Mouse (Mus musculus) neural tube, embryonic 13.5 days (tissue): ENCODE data around the gene Ppox. TPM values are rescaled to one million over a fixed set of nuclear protein-coding genes. Genes with fewer than 3 reads are reported as not detected.

Source experiments
- ATAC-seq: fragments of 200-750 bp; cut with Nextera tagmentation; 2 replicates; pipeline ENCODE4 v1.8.0; 2017; ENCODE audit warnings: low read depth, mild to moderate bottlenecking, moderate TSS enrichment, moderate library complexity
- H3K27ac ChIP-seq: fragments of 300-500 bp; sonication (generic); replicated peaks from 2 replicates; pipeline ENCODE4 v1.5.1; 2015; ENCODE audit warnings: moderate library complexity, mild to moderate bottlenecking, inconsistent platforms
- H3K27me3 ChIP-seq: fragments of 300-500 bp; sonication (generic); 2 replicates; pipeline ENCODE4 v1.6.1; 2015; ENCODE audit warnings: mild to moderate bottlenecking, inconsistent platforms
- H3K36me3 ChIP-seq: fragments of 300-500 bp; sonication (generic); 2 replicates; pipeline ENCODE4 v1.6.1; 2015; ENCODE audit warnings: mild to moderate bottlenecking, inconsistent platforms
- H3K4me1 ChIP-seq: fragments of 300-500 bp; sonication (generic); replicated peaks from 2 replicates; pipeline ENCODE4 v1.6.1; 2015; ENCODE audit warnings: inconsistent platforms
- H3K4me2 ChIP-seq: fragments of 300-500 bp; sonication (generic); 2 replicates; pipeline ENCODE4 v1.6.1; 2015; ENCODE audit warnings: inconsistent platforms, mild to moderate bottlenecking, moderate library complexity
- H3K4me3 ChIP-seq: fragments of 300-500 bp; sonication (generic); 2 replicates; pipeline ENCODE4 v1.5.1; 2015; ENCODE audit warnings: mild to moderate bottlenecking, inconsistent platforms
- H3K9ac ChIP-seq: fragments of 300-500 bp; sonication (generic); 2 replicates; pipeline ENCODE4 v1.6.1; 2015; ENCODE audit warnings: moderate library complexity, mild to moderate bottlenecking, inconsistent platforms
- H3K9me3 ChIP-seq: fragments of 300-500 bp; sonication (generic); 2 replicates; pipeline ENCODE4 v1.6.1; 2016; ENCODE audit warnings: inconsistent platforms
- WGBS: fragments of 180-500 bp; shearing (Covaris S2); methylation state at CpG from one replicate; pipeline ENCODE4 v1.1.7; 2015; 5-methylcytosine and 5-hydroxymethylcytosine counted together
- polyA plus RNA-seq: library from polyadenylated mRNA; unstranded; fragments of >200 nt; fragmentation: Nextera tagmentation; extraction: Ambion mirVana; gene quantifications from 2 replicates; pipeline ENCODE4 v1.2.1, GENCODE M21; 2015

Gene Ppox
- polyA plus RNA-seq, 1 experiment from 2014 or later: 47.2 TPM

GRCm38 (mm10) chr1:171232800-171233730 is 47.9 kb downstream of the Ppox start:
- Histone ChIP-seq H3K36me3 (peaks cover 50% of the 10 kb centered on the region), H3K9me3 (no peaks in the 10 kb centered on the region), H3K4me2 (no peak overlapping the region), H3K4me1 (no peaks in the 10 kb centered on the region), H3K9ac (no peak overlapping the region), H3K27me3 (no peaks in the 10 kb centered on the region), H3K27ac (no peak overlapping the region), H3K4me3 (no peak overlapping the region)
- WGBS: 87% methylated on average over 12 of the region's 12 CpGs
- no peak for ATAC-seq

- WGBS: 88% methylated on average over 5 of the region's 5 CpGs
- H3K27me3 ChIP-seq: no peaks in the 10 kb centered on the region
- H3K4me2 ChIP-seq: no peak overlapping the region
Observed at GRCm38 (mm10) chr1:171232348-171232747, 48.6 kb downstream of the Ppox start.

GRCm38 (mm10) chr1:171231844-171232243 is 49.1 kb downstream of the Ppox start:
- 76% methylated on average over 4 of the region's 4 CpGs for WGBS
- Histone ChIP-seq H3K9ac (no peak overlapping the region), H3K36me3 (peaks cover 38% of the 10 kb centered on the region), H3K4me2 (no peak overlapping the region), H3K27ac (no peak overlapping the region), H3K9me3 (no peaks in the 10 kb centered on the region), H3K4me3 (no peak overlapping the region), H3K4me1 (no peaks in the 10 kb centered on the region), H3K27me3 (no peaks in the 10 kb centered on the region)
- ATAC-seq: no peak

More at GRCm38 (mm10) chr1:171232348-171232747, 48.6 kb downstream of the Ppox start:
- Histone ChIP-seq H3K27ac (no peak overlapping the region), H3K4me3 (no peak overlapping the region), H3K36me3 (peaks cover 43% of the 10 kb centered on the region), H3K4me1 (no peaks in the 10 kb centered on the region), H3K9ac (no peak overlapping the region), H3K9me3 (no peaks in the 10 kb centered on the region)
- no peak for ATAC-seq

- Histone ChIP-seq H3K9me3 (no peaks in the 10 kb centered on the region), H3K27me3 (no peaks in the 10 kb centered on the region), H3K36me3 (peaks cover 21% of the 10 kb centered on the region), H3K4me2 (no peak overlapping the region), H3K4me3 (no peak overlapping the region), H3K27ac (no peak overlapping the region), H3K9ac (no peak overlapping the region), H3K4me1 (no peaks in the 10 kb centered on the region)
- 62% methylated on average over 3 of the region's 3 CpGs for WGBS
- no peak for ATAC-seq
Observed at GRCm38 (mm10) chr1:171230215-171230614, 50.8 kb downstream of the Ppox start.

GRCm38 (mm10) chr1:171229750-171230149 is 51.2 kb downstream of the Ppox start:
- Histone ChIP-seq H3K27me3 (no peaks in the 10 kb centered on the region), H3K4me1 (no peaks in the 10 kb centered on the region), H3K36me3 (peaks cover 17% of the 10 kb centered on the region), H3K27ac (no peak overlapping the region), H3K4me3 (no peak overlapping the region), H3K9ac (no peak overlapping the region), H3K4me2 (no peak overlapping the region), H3K9me3 (no peaks in the 10 kb centered on the region)
- 58% methylated on average over 6 of the region's 6 CpGs for WGBS
- ATAC-seq: no peak

GRCm38 (mm10) chr1:171227879-171228278 is 53.1 kb downstream of the Ppox start:
- no peaks in the 10 kb centered on the region for H3K27me3 ChIP-seq
- ATAC-seq: no peak

GRCm38 (mm10) chr1:171226780-171227179 is 54.2 kb downstream of the Ppox start:
- no peaks in the 10 kb centered on the region for H3K27me3 ChIP-seq
- no peak for ATAC-seq
- no peaks in the 10 kb centered on the region for H3K36me3 ChIP-seq
- peaks cover 6% of the 10 kb centered on the region for H3K4me1 ChIP-seq
- H3K4me2 ChIP-seq: no peak overlapping the region
- WGBS: 53% methylated on average over 4 of the region's 4 CpGs
- H3K4me3 ChIP-seq: no peak overlapping the region
- no peak overlapping the region for H3K9ac ChIP-seq
- no peak overlapping the region for H3K27ac ChIP-seq
- no peaks in the 10 kb centered on the region for H3K9me3 ChIP-seq

More at GRCm38 (mm10) chr1:171227879-171228278, 53.1 kb downstream of the Ppox start:
- Histone ChIP-seq H3K9me3 (no peaks in the 10 kb centered on the region), H3K9ac (no peak overlapping the region), H3K4me2 (no peak overlapping the region), H3K36me3 (no peaks in the 10 kb centered on the region), H3K4me3 (no peak overlapping the region), H3K27ac (no peak overlapping the region), H3K4me1 (0 out of 2 replicates have a peak, but pooled peaks cover 3% of the 10 kb centered on the region)
- 85% methylated on average over 1 of the region's 1 CpGs for WGBS

Other genes starting within 250 kb of the Ppox start
- gene Fcgr3, start 216.3 kb downstream of the Ppox start, polyA plus RNA-seq: 9.0 and 10.9 TPM in 2 replicates
- gene Cfap126, start 167.3 kb downstream of the Ppox start, polyA plus RNA-seq: 2.8 and 2.9 TPM in 2 replicates
- gene Sdhc, start 130.6 kb downstream of the Ppox start, polyA plus RNA-seq: 278 and 279 TPM in 2 replicates
- gene Mpz, start 130.5 kb downstream of the Ppox start, polyA plus RNA-seq: 20.7 and 25.7 TPM in 2 replicates
- 13.9 and 18.4 TPM in 2 replicates for gene Pcp4l1, start 84.9 kb downstream of the Ppox start, polyA plus RNA-seq
- gene Nr1i3, start 67.2 kb downstream of the Ppox start, polyA plus RNA-seq: 0.22 and 0.25 TPM in 2 replicates
- gene Tomm40l, start 58.7 kb downstream of the Ppox start, polyA plus RNA-seq: 32.6 and 42.6 TPM in 2 replicates
- gene Apoa2, start 56.1 kb downstream of the Ppox start, polyA plus RNA-seq: 4.1 and 6.8 TPM in 2 replicates
- 38.6 and 38.7 TPM in 2 replicates for gene Fcer1g, start 46.8 kb downstream of the Ppox start, polyA plus RNA-seq
- 3.0 and 4.3 TPM in 2 replicates for gene Adamts4, start 30.8 kb downstream of the Ppox start, polyA plus RNA-seq
- 257 and 263 TPM in 2 replicates for gene Ndufs2, start 29.8 kb downstream of the Ppox start, polyA plus RNA-seq
- gene B4galt3, start 10.9 kb downstream of the Ppox start, polyA plus RNA-seq: 94.0 and 97.8 TPM in 2 replicates
- gene Usp21, start 6.8 kb upstream of the Ppox start, polyA plus RNA-seq: 89.3 and 97.3 TPM in 2 replicates
- gene Ufc1, start 13.8 kb upstream of the Ppox start, polyA plus RNA-seq: 124 and 132 TPM in 2 replicates
- 47.4 and 52.7 TPM in 2 replicates for gene Dedd, start 48.0 kb upstream of the Ppox start, polyA plus RNA-seq
- 51.9 and 52.1 TPM in 2 replicates for gene Nit1, start 64.5 kb upstream of the Ppox start, polyA plus RNA-seq
- 152 and 159 TPM in 2 replicates for gene Pfdn2, start 64.5 kb upstream of the Ppox start, polyA plus RNA-seq
- gene Klhdc9, start 79.6 kb upstream of the Ppox start, polyA plus RNA-seq: 3.3 and 4.0 TPM in 2 replicates
- gene Nectin4, start 88.9 kb upstream of the Ppox start, polyA plus RNA-seq: 2.1 TPM in 2 replicates
- gene Arhgap30, start 107.8 kb upstream of the Ppox start, polyA plus RNA-seq: 1.2 TPM in 2 replicates
- gene Usf1, start 130.1 kb upstream of the Ppox start, polyA plus RNA-seq: 183 and 188 TPM in 2 replicates
- gene Tstd1, start 137.7 kb upstream of the Ppox start, polyA plus RNA-seq: 7.8 and 8.5 TPM in 2 replicates
- 14.7 and 15.1 TPM in 2 replicates for gene F11r, start 156.3 kb upstream of the Ppox start, polyA plus RNA-seq
- 28.5 and 28.6 TPM in 2 replicates for gene Alyref2, start 222.3 kb upstream of the Ppox start, polyA plus RNA-seq